Mouse (Mus musculus) erythroblast, embryonic 14.5 days (primary cell): ENCODE measurements around the gene Rinl.

Source experiments
- GATA1 ChIP-seq: IDR thresholded peaks from 2 replicates; pipeline ENCODE4 v1.6.1; 2012; ENCODE audit warnings: low read length, inconsistent platforms, mixed read lengths
- TAL1 ChIP-seq: IDR thresholded peaks from 3 replicates; pipeline ENCODE4 v1.6.1; 2012; ENCODE audit warnings: low read length, inconsistent platforms, mixed read lengths

- TF ChIP-seq TAL1 (no peak), GATA1 (no peak)
Measured at GRCm38 (mm10) chr7:28756079-28756478, 32.7 kb upstream of the Rinl start, which contains the start of gene Ccer2.
